Comparison of ENCODE assay signal across 10 mouse cellular contexts in the genomic region with DNA sequence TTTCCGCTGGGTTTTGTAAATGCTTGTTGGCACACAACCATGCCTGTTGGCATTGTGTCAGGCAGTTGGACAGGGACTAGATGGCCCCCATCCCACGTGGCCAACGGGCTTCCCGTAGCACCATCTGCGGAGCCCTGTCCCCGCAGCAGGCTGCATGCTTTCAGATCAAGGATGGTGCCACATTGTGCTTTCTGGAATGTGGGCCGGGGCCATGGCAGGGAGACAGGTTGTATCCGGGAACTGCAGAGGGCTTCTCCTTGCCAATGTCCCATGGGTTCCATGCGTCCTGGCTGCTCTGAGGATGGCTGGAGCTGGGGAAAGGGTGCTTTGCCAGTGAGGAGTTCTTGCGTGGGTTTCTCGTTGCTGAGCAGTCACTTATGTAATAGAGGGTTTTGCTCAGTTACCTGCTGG. TPM values are rescaled to one million over a fixed set of nuclear protein-coding genes. Genes with fewer than 3 reads are reported as not detected.
DNase-seq lines count a peak whose midpoint lies in the region; ATAC-seq and TF ChIP-seq lines count a peak whose summit lies in the region.
"Had no signal": no experiment of that assay in that cellular context is flagged by ENCODE, and none has a peak within 500 bp of the region (broad histone marks: within the 10 kb centered on the region; RNA-seq: fewer than 3 reads in every experiment).

No protein-coding gene starts in this region.

- 0 out of 2 replicates have a peak overlapping the region, but pooled peaks have one; percentile 5 for H3K27ac ChIP-seq in forebrain, embryonic 16.5 days (ENCODE audit: low read length)
- no peak overlapping the region; the same call in 1 of the 2 replicates for H3K27ac ChIP-seq in forebrain, embryonic 14.5 days (ENCODE audit: low read depth, low read length)
- H3K27ac ChIP-seq in kidney, postnatal 0 days = peak overlapping the region; percentile 19; the same call in 1 of the 2 replicates

- no peak for ATAC-seq in forebrain, embryonic 16.5 days
- no peak for ATAC-seq in forebrain, embryonic 14.5 days
- ATAC-seq in kidney, postnatal 0 days (replicated peaks; ENCODE audit: low FRiP score, low read depth) = no peak

- H3K27me3 ChIP-seq in forebrain, embryonic 16.5 days (replicated peaks; ENCODE audit: control insufficient read depth, insufficient read depth, low read length) = no peaks in the 10 kb centered on the region
- no peaks in the 10 kb centered on the region for H3K27me3 ChIP-seq in forebrain, embryonic 14.5 days (replicated peaks; ENCODE audit: control insufficient read depth, insufficient read depth, low read length)
- H3K27me3 ChIP-seq in kidney, postnatal 0 days (ENCODE audit: insufficient read depth, low read length) = no peaks in the 10 kb centered on the region

- H3K9me3 ChIP-seq in forebrain, embryonic 16.5 days (ENCODE audit: control insufficient read depth, low read length) = no peaks in the 10 kb centered on the region
- no peaks in the 10 kb centered on the region for H3K9me3 ChIP-seq in forebrain, embryonic 14.5 days (replicated peaks; ENCODE audit: control insufficient read depth, low read length)
- no peaks in the 10 kb centered on the region for H3K9me3 ChIP-seq in kidney, postnatal 0 days (replicated peaks; ENCODE audit: low read length)

- H3K9ac ChIP-seq in forebrain, embryonic 16.5 days (replicated peaks; ENCODE audit: low read depth, low read length) = no peak overlapping the region
- no peak overlapping the region for H3K9ac ChIP-seq in forebrain, embryonic 14.5 days (ENCODE audit: low read length)
- no peak overlapping the region for H3K9ac ChIP-seq in kidney, postnatal 0 days (ENCODE audit: low read depth, low read length)

- intact Hi-C loops in left cerebral cortex, postnatal 4 days (cut with DNase I) = no loop called here

- no peak for TF ChIP-seq CTCF in kidney, postnatal 0 days (IDR thresholded peaks at IDR 0.05; ENCODE audit: low read depth)

- WGBS in forebrain, embryonic 16.5 days = 60% methylated on average over 11 of the region's 11 CpGs
- WGBS in forebrain, embryonic 14.5 days = 74% methylated on average over 11 of the region's 11 CpGs
- 65% methylated on average over 11 of the region's 11 CpGs for WGBS in kidney, postnatal 0 days

- no peak overlapping the region for H3K4me3 ChIP-seq in forebrain, embryonic 16.5 days (replicated peaks; ENCODE audit: low read length)
- no peak overlapping the region for H3K4me3 ChIP-seq in forebrain, embryonic 14.5 days (ENCODE audit: low read depth, low read length)
- no peak overlapping the region for H3K4me3 ChIP-seq in kidney, postnatal 0 days (replicated peaks; ENCODE audit: low read depth, low read length)
- H3K4me3 ChIP-seq: myocyte had no signal

- no peak overlapping the region for H3K4me2 ChIP-seq in forebrain, embryonic 16.5 days (ENCODE audit: low read length)
- no peak overlapping the region for H3K4me2 ChIP-seq in forebrain, embryonic 14.5 days (ENCODE audit: low read length)
- H3K4me2 ChIP-seq in kidney, postnatal 0 days (ENCODE audit: low read length) = no peak overlapping the region

- no peaks in the 10 kb centered on the region for H3K36me3 ChIP-seq in forebrain, embryonic 16.5 days (ENCODE audit: control insufficient read depth, insufficient read depth)
- H3K36me3 ChIP-seq in forebrain, embryonic 14.5 days (ENCODE audit: control insufficient read depth, insufficient read depth, low read length) = no peaks in the 10 kb centered on the region
- no peaks in the 10 kb centered on the region for H3K36me3 ChIP-seq in kidney, postnatal 0 days (ENCODE audit: insufficient read depth, low read length)

- H3K4me1 ChIP-seq in forebrain, embryonic 16.5 days (replicated peaks; ENCODE audit: control insufficient read depth, insufficient read depth, low read length) = peaks cover 65% of the 10 kb centered on the region
- peaks cover 52% of the 10 kb centered on the region for H3K4me1 ChIP-seq in forebrain, embryonic 14.5 days (ENCODE audit: control insufficient read depth, insufficient read depth, low read length)
- peaks cover 89% of the 10 kb centered on the region for H3K4me1 ChIP-seq in kidney, postnatal 0 days (replicated peaks; ENCODE audit: insufficient read depth, low read length)

- no peak for DNase-seq in forebrain, embryonic 14.5 days (ENCODE audit: low spot score)
- DNase-seq in kidney, postnatal 0 days (ENCODE audit: low spot score) = no peak
- DNase-seq in kidney, adult 9 months = no peak
- peak; percentile 54 to 58 for DNase-seq in right cerebral cortex, adult 2 months (ENCODE audit: low spot score in 2 of 2)
- DNase-seq in right cerebral cortex, postnatal 14 days = no peak
- DNase-seq in left cerebral cortex, postnatal 4 days = peak; percentile 56
- no peak for DNase-seq in urinary bladder, adult 18-20 months (ENCODE audit: low spot score in 2 of 2)
- DNase-seq: kidney, adult 8-10 months had no signal

RNA-seq across cellular contexts. Expression of gene Gramd4, which starts 25.1 kb away (rescaled TPM):
- polyA plus RNA-seq in forebrain, embryonic 16.5 days (2015; fragmentation: Nextera tagmentation; extraction: Ambion mirVana) = 56.8 and 57.8 TPM in 2 replicates
- 20.7 and 28.0 TPM in 2 replicates for polyA plus RNA-seq in forebrain, embryonic 14.5 days (2014; fragmentation: Nextera tagmentation; extraction: Ambion mirVana)
- polyA plus RNA-seq in kidney, postnatal 0 days (2015; fragmentation: Nextera tagmentation; extraction: Ambion mirVana) = 13.3 and 13.5 TPM in 2 replicates
- 10 to 100 TPM; 52.0 to 57.8 TPM for total RNA-seq in left cerebral cortex, postnatal 4 days (2021)

RNA-seq across cellular contexts. Expression of gene Celsr1, which starts 49.0 kb away (rescaled TPM):
- polyA plus RNA-seq in forebrain, embryonic 16.5 days (2015; fragmentation: Nextera tagmentation; extraction: Ambion mirVana) = 4.6 and 5.6 TPM in 2 replicates
- polyA plus RNA-seq in forebrain, embryonic 14.5 days (2014; fragmentation: Nextera tagmentation; extraction: Ambion mirVana) = 8.6 and 9.6 TPM in 2 replicates
- polyA plus RNA-seq in kidney, postnatal 0 days (2015; fragmentation: Nextera tagmentation; extraction: Ambion mirVana) = 2.9 TPM in 2 replicates
- total RNA-seq in left cerebral cortex, postnatal 4 days (2021) = 1 to 10 TPM; 5.0 to 5.2 TPM

Comparison
In these comparisons a context has a peak if more than half of its experiments do, and no peak if none do; other contexts are left out.
1. DNase-seq: peak in right cerebral cortex, adult 2 months (2 of 2) and left cerebral cortex, postnatal 4 days (single experiment); none in forebrain, embryonic 14.5 days (single experiment), kidney, postnatal 0 days (single experiment), kidney, adult 9 months (single experiment), right cerebral cortex, postnatal 14 days (single experiment) and urinary bladder, adult 18-20 months (0 of 2).